Comparison of ENCODE assay signal across 26 mouse cellular contexts in genomic region chr13:60710963-60711362, GRCm38 (mm10).
"Had no signal": no experiment of that assay in that cellular context is flagged by ENCODE, and none has a peak within 500 bp of the region (broad histone marks: within the 10 kb centered on the region; RNA-seq: fewer than 3 reads in every experiment).

No protein-coding gene starts in this region.

- H3K4me2 ChIP-seq: heart, embryonic 12.5 days; hindbrain, embryonic 12.5 days; hindbrain, embryonic 14.5 days; intestine, embryonic 15.5 days; kidney, embryonic 15.5 days; liver, embryonic 11.5 days; liver, embryonic 13.5 days had no signal

- DNase-seq: gastrocnemius, adult 2 months; gastrocnemius, postnatal 10 days; gastrocnemius, postnatal 25 days; heart, adult 18-20 months; heart, postnatal 10 days; heart, postnatal 4 days; kidney, adult 18-20 months; kidney, adult 8-10 months; kidney, postnatal 14 days; kidney, postnatal 36 days; layer of hippocampus, postnatal 36 days; left cerebral cortex, postnatal 4 days; liver; liver, embryonic 13.5 days had no signal

- H3K9ac ChIP-seq: heart, embryonic 12.5 days; hindbrain, embryonic 12.5 days; hindbrain, embryonic 14.5 days; intestine, embryonic 15.5 days; kidney, embryonic 15.5 days; liver, embryonic 13.5 days had no signal

- H3K4me1 ChIP-seq: intestine, embryonic 15.5 days; kidney, embryonic 15.5 days had no signal

- H3K27me3 ChIP-seq: heart, embryonic 12.5 days; hindbrain, embryonic 12.5 days; intestine, embryonic 15.5 days; kidney, embryonic 15.5 days; liver, embryonic 13.5 days had no signal

- H3K36me3 ChIP-seq: heart, embryonic 10.5 days; heart, embryonic 12.5 days; hindbrain, embryonic 10.5 days; hindbrain, embryonic 12.5 days; intestine, embryonic 15.5 days; kidney, embryonic 15.5 days; liver, embryonic 13.5 days had no signal

- H3K9me3 ChIP-seq: heart, embryonic 10.5 days; heart, embryonic 12.5 days; hindbrain, embryonic 10.5 days; hindbrain, embryonic 12.5 days; intestine, embryonic 15.5 days; kidney, embryonic 15.5 days; liver, embryonic 13.5 days had no signal

- ATAC-seq: hindbrain, embryonic 16.5 days; inflammation-experienced regulatory T-cells, adult 6 months; intestine, embryonic 15.5 days; intestine, postnatal 0 days had no signal

- H3K4me3 ChIP-seq: gastrocnemius, adult 2 months; heart, embryonic 10.5 days; heart, embryonic 12.5 days; hindbrain, embryonic 10.5 days; hindbrain, embryonic 12.5 days; intestine, embryonic 15.5 days; kidney, embryonic 15.5 days; liver, embryonic 13.5 days had no signal

- H3K27ac ChIP-seq: gastrocnemius, adult 2 months; heart, embryonic 10.5 days; hindbrain, embryonic 10.5 days; hindbrain, embryonic 12.5 days; hindbrain, embryonic 14.5 days; intestine, embryonic 15.5 days; kidney, embryonic 15.5 days; kidney, postnatal 0 days; liver, embryonic 13.5 days had no signal
